Mouse (Mus musculus) urinary bladder, postnatal 10 days (tissue): Measurements from ENCODE around the gene Gm10065.
"Not testable (repeated sequence)": the region's sequence is repeated elsewhere in the genome, so short reads cannot be mapped to it uniquely, and the experiment has no call there.

Source experiments
- DNase-seq: peaks from one replicate; pipeline ENCODE4 v3.0.0; 2022; ENCODE audit warnings: low spot score

The Gm10065 gene

DNA sequence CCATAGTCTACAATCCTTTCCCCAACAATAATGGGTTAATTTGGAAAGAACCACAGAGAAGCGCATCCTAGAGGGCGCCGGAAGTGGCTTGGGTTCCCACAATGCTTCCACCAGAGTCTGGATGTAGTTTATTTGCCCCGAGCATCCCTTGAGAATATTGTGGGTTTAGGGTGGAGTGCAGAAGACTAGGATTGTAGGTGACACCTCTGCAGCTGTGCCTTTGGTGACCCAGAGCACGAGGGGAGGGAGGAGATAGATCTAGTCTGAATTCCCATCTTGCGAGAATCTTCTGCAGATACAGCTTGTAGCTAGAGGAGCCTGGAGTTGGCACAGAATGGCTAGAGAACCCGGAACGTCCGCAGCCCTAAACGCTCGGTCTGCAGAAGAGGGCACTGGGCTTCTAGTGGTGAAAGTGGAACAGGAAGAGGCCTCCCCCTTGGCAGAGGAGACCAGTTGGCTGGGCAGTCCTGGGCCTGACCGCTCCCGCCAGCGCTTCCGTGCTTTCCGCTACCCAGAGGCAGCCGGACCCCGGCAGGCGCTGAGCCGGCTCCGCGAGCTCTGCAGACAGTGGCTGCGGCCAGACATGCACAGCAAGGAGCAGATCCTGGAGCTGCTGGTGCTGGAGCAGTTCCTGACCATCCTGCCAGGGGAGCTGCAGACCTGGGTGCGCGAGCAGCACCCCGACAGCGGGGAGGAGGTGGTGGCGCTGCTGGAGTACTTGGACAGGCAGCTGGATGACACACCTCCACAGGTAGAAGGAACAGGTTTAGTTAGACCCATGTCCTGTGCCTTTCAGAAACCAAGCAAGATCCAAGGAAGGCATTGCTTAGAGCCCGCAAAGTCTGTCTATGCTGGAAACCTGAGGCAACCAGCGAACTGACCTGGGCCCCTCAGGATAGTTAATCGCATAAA, at the start of gene Gm10065, which contains the start of gene Zkscan4:
TSS of gene Gm10065 (minus strand) at position 683 of the 912 bp plus-strand sequence.
TSS of gene Zkscan4 (plus strand) at position 149 of the 912 bp plus-strand sequence.
- DNase-seq = not testable (repeated sequence)

DNA sequence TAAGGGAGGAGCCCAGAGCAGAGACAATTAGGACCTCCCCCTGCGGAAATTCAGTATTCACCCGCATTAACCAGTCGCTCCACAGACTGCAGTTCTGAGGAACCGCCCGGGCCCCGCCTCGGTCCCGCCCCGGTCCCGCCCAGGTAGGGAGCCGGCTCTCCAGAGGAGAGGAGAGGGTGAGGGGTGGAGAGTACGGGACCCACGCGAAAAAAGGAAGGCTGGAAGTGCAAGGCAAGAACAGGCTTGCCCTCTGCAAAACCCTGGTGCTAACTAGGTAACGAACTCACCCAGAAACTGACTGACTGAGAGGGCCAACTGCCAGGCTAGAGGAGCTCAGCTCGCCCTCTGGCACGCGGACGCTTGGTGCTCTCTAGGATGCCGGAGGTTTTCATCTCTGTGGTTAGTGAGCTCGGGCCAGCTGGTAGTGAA, 27.0 kb upstream of the Gm10065 start:
- peak; percentile 16 for DNase-seq

DNA sequence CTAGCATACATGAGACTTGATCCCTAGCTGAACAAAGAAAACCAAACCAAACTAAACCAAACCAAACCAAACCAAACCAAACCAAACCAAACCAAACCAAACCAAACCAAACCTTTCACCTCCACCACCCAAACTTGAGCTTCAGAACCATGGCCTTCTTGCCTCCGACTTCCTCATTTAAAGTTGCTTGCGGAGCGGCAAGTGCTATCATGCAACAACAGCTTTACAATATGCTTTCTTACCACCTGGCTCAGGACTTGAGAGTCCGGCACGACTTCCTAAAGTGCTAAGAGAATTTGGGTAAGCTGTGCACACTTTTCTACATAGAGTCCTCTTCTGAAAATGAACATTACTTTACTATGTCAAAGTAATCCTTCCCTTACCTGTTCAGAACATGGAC, 23.1 kb upstream of the Gm10065 start:
- no peak for DNase-seq

DNA sequence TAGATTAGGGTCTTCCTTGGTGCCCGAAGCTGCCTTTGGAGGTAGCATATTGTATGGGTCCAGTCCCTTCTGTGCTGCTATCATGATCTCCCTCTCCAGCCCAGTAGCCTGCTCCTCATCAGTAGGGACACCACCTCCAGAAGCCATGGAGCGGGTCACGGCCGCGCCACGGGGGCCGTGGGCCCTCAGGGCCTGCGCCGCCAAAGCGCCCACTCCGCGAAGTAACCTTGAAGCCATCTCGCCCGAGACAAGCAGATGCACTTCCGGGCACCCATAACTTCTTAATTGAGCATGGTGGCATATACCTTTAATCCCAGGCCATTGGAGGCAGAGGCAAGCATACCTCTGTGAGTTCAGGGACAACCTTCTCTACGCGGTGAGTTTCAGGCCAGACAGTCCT, 21.9 kb upstream of the Gm10065 start, which contains the start of gene Gm11273:
TSS of gene Gm11273 (minus strand) at position 237 of the 400 bp plus-strand sequence.
- not testable (repeated sequence) for DNase-seq

DNA sequence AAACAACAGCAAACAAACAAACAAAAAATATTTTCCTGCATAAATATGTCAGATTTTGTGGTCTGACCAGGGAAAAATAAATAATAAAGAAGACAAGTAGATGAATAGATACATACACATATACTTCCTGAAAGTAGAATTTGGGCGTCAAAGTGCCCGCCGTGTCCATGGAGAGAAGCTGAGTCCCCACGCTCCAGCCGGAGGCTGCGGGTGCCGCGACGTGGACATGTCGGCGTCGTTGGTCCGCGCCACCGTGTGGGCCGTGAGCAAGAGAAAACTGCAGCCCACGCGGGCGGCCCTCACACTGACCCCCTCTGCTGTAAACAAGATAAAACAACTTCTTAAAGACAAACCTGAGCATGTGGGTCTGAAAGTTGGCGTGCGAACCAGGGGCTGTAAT, 15.8 kb upstream of the Gm10065 start, which contains the start of gene AK157302:
TSS of gene AK157302 (plus strand) at position 144 of the 400 bp plus-strand sequence.
- no peak for DNase-seq

DNA sequence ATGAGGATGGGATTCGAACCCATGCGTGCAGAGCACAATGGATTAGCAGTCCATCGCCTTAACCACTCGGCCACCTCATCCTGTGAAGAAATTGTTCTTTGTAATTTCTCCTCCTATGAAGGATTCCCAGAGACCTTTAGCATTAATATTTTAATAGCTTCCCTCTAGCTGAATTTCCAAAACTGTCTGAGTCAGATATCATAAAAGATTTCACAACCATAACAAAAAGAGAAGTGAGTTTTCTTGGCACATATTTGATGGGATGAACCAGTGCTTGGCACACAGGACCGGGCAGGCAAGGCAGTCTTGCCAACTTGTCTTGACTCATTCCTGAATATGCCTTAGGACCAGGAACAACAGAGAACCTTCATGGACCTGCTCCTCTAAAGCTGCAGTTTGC, 13.6 kb upstream of the Gm10065 start:
- DNase-seq = no peak

DNA sequence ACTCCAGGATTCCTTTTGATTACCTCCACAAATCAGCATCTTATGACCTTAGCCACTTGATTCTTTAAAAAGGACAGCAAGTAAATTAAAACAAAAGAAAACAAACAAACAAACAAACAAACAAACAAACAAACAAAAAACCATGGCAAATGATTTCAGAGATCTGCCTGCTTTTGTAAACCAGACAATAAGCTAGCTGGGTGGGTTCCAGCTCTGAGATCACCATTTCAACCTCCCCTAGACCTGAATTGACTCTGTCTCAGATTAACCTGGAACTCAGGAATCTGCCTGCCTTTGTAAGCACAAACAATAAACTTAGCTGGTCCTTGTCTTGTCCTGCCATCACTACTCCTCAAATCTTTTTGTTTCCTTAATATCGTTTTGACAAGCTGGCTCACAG, 7.6 kb upstream of the Gm10065 start:
- DNase-seq = no peak

DNA sequence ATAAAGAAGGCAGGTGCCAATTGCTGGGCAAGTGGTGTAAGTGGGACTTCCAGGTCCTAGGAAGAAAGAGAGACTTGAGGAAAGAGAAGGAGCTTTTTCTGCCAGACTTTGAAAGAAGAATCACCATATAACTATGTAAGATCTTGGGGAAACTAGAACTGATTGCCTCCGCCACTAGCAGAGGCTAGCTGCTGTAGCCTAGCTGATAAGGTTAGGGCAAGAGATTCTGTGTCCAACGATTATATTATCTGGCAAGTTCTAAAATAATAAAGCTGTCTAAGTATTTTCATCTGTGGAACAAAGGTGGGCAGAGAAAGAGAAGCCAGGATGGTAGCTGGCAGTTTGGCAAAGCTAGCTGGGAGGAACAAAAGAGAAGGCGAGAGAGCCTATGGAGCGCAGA, 6.8 kb downstream of the Gm10065 start:
- DNase-seq = no peak

DNA sequence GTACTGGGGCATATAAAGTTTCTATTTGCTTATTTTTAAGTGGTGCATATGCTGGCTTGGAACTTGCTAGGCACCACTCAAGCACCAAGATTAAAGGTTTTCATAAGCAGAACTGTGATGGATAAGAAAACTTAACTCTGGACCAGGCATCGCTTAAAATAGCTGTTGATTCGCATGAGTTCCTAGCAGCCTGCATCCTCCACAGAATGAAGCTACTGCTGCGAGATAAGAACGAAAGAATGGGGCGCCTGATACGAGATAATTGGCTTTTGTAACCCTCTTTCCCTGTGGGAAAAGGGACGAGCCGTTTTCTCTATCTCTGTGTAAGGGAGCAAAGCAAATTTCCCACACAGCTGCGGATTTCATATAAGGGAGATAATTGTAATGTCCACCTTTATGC, 10.1 kb downstream of the Gm10065 start:
- no peak for DNase-seq

DNA sequence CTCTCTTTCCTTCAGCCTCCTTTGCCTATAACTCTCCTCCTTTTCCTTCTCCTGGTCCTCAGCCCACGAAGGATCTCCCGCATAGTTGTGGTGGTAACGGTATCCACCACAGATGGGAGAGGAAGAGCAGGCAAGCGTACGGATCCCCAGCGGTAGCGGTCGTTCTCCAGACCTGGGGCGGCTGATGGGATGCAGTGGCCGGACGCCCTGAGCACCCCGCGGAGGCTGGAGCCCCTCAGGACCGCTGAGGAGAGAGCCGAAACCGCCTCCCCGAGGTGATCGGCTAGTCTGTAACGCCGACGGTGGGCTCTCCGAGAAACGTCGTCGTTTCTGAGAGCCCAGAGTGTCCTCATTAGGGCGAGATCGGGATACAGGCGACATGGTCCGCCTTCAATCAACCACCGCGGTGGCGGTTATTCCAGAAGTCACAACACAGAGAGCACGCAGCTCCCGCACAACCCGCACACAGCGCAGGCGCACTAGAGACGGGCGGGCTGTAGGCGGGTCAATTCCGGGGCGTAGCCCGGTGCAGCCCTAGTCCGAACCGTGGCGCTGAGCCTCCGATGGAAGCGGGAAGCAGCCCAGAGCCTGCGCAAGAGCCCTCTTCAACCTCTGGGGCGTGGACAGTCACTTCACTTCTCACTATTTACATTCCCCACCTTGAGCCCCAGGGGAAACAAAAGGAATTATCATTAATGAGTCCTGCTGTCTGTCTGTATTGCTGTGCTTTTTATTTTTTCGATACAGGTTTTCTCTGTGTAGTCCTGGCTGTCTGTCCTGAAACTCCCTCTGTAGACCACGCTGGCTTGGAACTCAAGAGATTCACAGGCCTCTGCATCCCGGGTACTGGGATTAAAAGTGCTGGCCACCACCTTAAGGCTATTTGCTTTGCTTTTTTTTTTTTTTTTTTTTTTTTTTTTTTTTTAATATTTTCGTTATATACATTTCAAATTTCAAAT, 10.9 kb downstream of the Gm10065 start, which contains the start of gene Nkapl:
TSS of gene Nkapl (minus strand) at position 449 of the 959 bp plus-strand sequence.
- peak; percentile 32 for DNase-seq

DNA sequence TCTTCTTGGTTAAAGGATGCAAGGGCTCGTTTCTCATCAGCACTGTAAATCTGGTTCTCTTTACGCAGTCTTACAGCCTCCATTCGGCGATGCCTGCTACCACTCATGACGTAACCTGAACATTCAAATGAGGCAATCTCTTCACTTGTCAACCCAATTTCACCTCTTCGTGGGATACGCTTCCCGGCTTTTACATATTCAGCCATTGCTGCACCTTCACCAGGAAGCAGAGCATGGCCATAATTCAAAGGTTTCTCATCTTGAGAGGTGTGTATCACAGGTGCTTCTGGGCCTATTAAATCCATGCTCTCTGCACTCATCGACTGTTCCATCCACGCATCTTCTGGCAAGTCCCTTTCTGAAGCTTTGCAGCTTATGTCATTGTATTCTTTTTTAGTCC, 11.9 kb downstream of the Gm10065 start:
- no peak for DNase-seq

DNA sequence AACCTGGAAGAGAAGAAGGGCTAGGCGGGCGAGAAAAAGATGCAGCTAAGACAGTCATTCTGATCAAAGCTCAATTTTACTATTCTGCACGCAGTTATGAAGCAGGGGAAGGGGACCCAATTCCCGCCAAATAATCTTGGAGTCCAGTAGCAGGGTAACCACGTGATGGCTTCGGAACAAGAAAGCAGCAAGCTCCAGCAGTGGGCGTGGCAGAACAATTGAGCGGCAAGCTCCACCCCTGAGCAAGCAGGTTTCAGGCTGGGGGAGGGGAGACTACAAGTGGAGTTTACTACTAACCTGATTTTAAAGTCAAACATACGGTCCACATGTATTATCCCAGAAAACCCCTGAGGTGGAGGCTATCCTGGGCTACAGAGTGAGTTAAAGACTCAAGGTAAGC, 16.7 kb downstream of the Gm10065 start:
- not testable (repeated sequence) for DNase-seq

DNA sequence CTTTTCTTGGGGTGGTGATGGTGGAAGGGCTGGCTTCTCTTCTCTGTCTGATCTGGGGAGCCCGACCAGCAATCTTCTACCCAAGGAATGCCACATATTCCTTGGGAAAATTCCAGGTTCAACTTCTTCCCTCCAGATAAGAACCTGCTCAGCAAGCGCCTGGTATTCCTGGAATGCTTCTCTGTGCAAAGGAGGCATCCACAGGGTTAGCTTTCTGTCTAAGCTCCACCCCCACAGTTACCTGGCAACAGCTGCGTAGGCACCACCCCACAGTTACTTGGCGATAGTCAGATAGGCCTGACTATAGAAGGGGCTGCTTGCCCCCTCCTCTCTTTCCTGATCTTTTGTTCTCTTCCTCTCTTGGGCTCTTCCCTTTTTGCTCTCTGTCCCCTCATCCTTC, 22.9 kb downstream of the Gm10065 start:
- DNase-seq = no peak

DNA sequence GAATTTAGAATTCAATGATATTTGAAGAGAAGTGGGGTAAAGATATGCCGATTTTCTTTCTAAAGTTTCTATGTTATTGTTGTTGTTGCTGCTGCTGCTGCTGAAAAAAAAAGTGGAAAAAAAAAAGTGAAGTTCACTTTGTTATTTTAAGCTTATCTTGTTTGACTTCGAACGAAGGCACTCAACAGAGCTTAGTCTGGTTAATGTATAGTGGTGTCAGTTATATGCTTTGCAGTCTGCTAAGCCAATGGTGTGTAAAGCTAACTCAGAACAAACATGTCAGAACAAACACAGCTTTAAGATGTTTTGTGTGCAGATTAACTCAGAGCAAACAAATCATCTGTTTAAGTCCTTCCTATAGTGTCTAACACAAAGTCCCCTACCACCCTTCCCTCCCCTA, 25.1 kb downstream of the Gm10065 start:
- no peak for DNase-seq

DNA sequence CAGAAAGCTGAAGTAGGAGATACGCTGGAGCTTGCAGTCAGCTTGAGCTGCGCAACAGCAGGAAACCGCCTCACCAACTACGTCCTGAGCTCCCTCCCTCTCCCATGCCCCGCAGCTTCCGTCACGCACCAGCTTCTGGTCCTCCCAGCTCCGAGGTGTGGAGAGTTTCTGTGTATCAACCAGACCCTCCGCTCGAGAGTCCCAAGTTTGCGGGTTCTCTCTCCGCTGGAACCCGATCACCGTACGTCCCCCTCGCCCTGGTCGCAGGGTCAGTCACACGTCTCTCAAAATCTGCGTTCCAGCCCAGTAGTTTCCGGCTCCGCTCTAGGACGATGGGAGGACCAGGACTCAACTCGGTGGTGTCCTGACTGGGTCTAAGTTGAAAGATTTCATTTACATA, 25.8 kb downstream of the Gm10065 start, which contains the start of gene Zscan26:
TSS of gene Zscan26 (minus strand) at position 282 of the 400 bp plus-strand sequence.
- DNase-seq = peak; percentile 27

DNA sequence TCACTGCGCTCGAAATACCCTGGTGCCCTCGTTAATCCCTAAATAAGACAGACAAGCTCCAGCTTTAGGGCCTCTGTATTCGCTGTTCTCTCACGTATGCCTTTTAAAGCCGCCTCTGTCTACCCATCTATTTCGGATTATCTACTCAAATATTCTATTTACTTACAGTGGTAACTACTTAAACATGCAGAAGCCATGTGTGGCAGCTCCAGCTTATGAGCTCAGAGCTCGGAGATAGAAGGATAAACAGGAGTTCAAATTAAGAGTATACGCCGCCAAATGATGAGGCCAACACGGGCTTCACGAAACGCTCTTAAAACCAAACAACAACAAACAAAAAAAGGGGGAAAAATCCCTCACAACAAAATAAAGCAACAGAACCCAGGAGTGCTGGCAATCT, 26.2 kb downstream of the Gm10065 start:
- DNase-seq = no peak

DNA sequence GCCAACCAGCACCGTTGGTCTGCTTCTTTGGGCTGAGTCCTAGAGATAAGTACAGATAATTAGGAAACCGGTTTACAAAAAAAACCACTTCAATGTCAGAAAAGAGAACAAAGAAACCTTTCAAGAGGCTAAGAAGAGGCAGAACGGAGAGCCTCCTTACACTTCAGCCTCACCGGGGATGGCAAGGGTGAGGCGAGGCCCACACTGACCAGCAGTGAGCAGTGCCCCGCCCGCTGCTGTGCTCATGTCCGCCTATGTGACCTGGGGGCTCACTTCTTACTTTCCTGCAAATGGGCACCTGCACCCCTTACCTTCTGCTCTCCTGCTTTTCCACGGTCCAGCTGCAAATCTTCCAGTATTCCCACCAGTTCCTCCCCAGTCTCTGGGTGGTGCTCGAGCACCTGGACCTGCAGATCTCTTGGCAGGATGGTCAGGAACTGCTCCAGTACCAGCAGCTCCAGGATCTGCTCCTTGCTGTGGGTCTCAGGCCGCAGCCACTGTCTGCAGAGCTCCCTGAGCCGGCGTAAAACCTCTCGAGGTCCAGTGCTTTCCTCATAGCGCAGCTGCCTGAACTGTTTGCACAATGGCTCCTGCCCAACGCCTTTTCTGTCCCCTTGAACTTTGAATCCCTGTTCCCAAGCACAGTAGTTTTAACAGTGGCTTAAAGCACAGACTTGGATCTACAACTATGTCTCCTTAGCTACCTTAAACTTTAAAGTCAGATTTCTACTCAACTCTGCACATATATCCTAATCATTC, 31.2 kb downstream of the Gm10065 start:
- DNase-seq = no peak

DNA sequence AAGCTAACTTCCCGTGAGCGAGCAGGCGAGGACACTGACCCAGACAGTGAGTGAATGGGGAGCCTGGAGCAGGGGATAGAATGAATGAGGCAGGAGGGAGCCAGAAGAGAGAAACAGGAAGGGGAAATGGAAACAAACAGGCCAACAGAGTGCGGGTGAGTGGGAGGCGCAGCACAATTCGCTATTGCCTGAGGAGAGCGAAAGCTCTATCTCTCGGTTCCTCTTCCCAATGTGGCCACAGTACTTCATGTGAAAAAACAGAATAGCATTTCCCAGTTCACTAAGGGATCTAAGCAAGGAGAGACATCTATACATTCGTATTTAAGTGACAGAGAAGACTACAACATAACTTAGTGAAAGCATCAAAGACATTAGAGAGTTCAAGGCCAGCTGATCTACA, 32.4 kb downstream of the Gm10065 start:
- DNase-seq = no peak

DNA sequence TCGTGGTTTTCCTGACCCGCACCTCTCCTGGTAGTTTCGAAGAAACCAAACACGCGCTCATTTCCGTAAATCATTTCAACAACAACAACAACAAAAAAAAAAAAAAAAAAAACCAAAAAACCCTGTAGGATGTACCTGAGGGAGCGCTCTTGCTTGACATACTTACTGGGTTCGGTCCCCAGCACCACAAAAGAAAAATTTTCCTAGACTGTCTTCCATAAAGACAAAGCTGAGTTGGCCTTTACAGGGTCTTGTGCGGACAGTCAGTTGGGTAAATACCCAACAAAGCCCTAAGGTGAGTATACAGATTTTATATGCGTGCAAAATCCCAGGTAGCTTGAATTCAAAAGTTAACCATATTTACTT, 38.1 kb downstream of the Gm10065 start:
- no peak for DNase-seq

DNA sequence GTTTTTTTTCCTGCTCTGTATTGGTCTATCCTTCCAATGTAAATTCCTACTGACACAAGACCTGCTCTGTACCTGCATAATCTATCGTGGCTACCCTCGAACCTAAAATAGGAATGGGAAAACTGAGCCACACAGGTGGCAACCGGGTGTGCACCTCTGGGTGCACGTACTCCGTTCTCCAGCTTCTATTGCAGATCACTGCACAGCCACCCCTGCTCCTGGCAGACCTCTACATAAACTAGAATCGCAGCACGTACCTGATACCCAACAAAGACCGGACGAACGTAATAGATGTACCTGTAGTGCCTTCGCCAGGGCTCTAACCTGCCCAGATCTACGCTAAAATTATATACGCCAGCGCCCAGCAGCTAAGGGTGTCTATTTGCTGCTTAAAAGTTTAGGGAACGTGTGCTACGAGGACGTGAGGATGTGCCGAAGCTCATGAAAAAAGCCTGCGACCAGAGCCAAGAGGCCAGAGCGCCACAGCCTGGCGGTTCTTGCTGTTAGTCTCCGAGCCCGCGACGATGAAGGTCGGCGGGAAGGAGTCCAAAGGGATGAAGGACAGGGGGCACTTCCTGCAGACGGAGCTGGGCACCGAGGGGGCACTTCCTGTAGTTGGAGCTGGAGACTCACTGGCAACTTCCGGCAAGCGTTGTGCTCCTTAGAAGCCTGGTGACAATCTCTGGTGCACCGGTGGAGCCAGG, 38.6 kb downstream of the Gm10065 start, which contains the start of gene Pgbd1:
TSS of gene Pgbd1 (minus strand) at position 556 of the 704 bp plus-strand sequence.
- DNase-seq = peak; percentile 14

DNA sequence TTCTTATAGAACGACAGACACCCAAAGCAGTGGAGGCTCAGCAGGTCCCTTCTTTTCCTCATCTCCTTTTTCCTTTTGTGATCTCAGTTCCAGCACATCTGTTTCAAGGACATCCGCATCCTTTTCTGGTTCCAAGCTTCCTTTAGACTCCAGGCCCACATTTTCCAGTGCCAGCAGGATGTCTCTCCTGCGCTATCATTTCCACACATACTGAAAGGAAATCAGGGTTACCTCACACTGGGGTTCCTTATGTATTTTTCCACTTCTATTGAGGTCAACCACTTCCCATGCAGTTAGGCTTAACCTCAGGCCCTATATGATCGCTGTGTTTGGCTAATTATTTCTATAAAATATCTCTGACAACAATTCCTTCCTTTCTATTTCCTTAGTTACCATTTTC, 43.8 kb downstream of the Gm10065 start:
- DNase-seq = no peak
